In the genomic region with DNA sequence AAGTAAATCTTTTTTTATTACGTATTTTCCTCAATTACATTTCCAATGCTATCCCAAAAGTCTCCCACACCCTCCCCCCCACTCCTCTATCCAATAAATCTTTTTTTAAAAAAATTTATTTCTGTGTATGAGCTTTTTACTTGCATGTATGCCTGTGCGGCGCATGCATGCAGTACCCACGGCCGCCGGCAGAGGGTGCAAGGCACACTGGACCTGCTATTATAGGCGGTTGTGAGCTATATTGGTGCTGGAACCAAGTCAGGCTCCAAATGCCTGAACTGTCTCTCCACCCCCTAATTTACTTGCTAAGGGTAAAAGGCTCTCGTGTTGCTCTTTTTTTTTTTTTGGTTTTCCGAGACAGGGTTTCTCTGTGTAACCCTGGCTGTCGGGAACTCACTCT, we compare ENCODE assay signal across 10 mouse cellular contexts. TPM values are rescaled to one million over a fixed set of nuclear protein-coding genes. Genes with fewer than 3 reads are reported as not detected.
DNase-seq lines count a peak whose midpoint lies in the region; ATAC-seq and TF ChIP-seq lines count a peak whose summit lies in the region.
"Had no signal": no experiment of that assay in that cellular context is flagged by ENCODE, and none has a peak within 500 bp of the region (broad histone marks: within the 10 kb centered on the region; RNA-seq: fewer than 3 reads in every experiment).

No protein-coding gene starts in this region.

- no peaks in the 10 kb centered on the region for H3K36me3 ChIP-seq in hindbrain, embryonic 10.5 days
- H3K36me3 ChIP-seq in hindbrain, embryonic 12.5 days = no peaks in the 10 kb centered on the region
- no peaks in the 10 kb centered on the region for H3K36me3 ChIP-seq in E14TG2a.4 (ENCODE audit: insufficient read depth, low read length)
- H3K36me3 ChIP-seq: embryonic facial prominence, embryonic 15.5 days had no signal

- DNase-seq in hindbrain, embryonic 10.5 days (ENCODE audit: low spot score) = peak; percentile 79
- DNase-seq in c-Kit-negative CD71-positive TER-119-positive erythroid progenitor cells, embryonic 14.5 days (ENCODE audit: low read depth, low spot score) = peak; percentile 68
- peak; percentile 44 to 61 for DNase-seq in frontal cortex, postnatal 25 days (ENCODE audit: low spot score in 2 of 2)
- peak; percentile 57 to 62 for DNase-seq in layer of hippocampus, postnatal 14 days (ENCODE audit: low spot score in 2 of 2)
- peak; percentile 86 for DNase-seq in thymus, postnatal 14 days

- H3K4me1 ChIP-seq in hindbrain, embryonic 10.5 days (replicated peaks) = peaks cover 9% of the 10 kb centered on the region
- no peaks in the 10 kb centered on the region for H3K4me1 ChIP-seq in hindbrain, embryonic 12.5 days
- H3K4me1 ChIP-seq in E14TG2a.4 (replicated peaks; ENCODE audit: low read depth, low read length) = peaks cover 29% of the 10 kb centered on the region

- H3K4me2 ChIP-seq in hindbrain, embryonic 12.5 days (replicated peaks) = no peak overlapping the region
- H3K4me2 ChIP-seq: embryonic facial prominence, embryonic 15.5 days had no signal

- no peak for ATAC-seq in hindbrain, embryonic 12.5 days (ENCODE audit: low FRiP score)
- peak; percentile 49; the same call in 1 of the 2 replicates for ATAC-seq in neutrophil, adult 5-6 weeks (ENCODE audit: extremely low read depth, insufficient number of reproducible peaks, low FRiP score, poor library complexity, severe bottlenecking)

- H3K4me3 ChIP-seq in hindbrain, embryonic 10.5 days = no peak overlapping the region
- no peak overlapping the region for H3K4me3 ChIP-seq in hindbrain, embryonic 12.5 days
- no peak overlapping the region for H3K4me3 ChIP-seq in E14TG2a.4 (replicated peaks; ENCODE audit: low read length)
- H3K4me3 ChIP-seq: embryonic facial prominence, embryonic 15.5 days had no signal

- 24% methylated on average over 10 of the region's 10 CpGs for whole genome bisulfite sequencing in hindbrain, embryonic 10.5 days
- 28% methylated on average over 10 of the region's 10 CpGs for WGBS in hindbrain, embryonic 12.5 days

- H3K27me3 ChIP-seq in hindbrain, embryonic 10.5 days (ENCODE audit: insufficient read depth, poor library complexity, severe bottlenecking) = no peaks in the 10 kb centered on the region; the same call in 1 of the 2 replicates
- no peaks in the 10 kb centered on the region for H3K27me3 ChIP-seq in hindbrain, embryonic 12.5 days
- peaks cover 25% of the 10 kb centered on the region for H3K27me3 ChIP-seq in E14TG2a.4 (ENCODE audit: insufficient read depth, low read length)
- H3K27me3 ChIP-seq: embryonic facial prominence, embryonic 15.5 days had no signal

- H3K27ac ChIP-seq in hindbrain, embryonic 10.5 days = no peak overlapping the region
- no peak overlapping the region for H3K27ac ChIP-seq in hindbrain, embryonic 12.5 days
- H3K27ac ChIP-seq: embryonic facial prominence, embryonic 15.5 days had no signal

- H3K9me3 ChIP-seq in hindbrain, embryonic 10.5 days = no peaks in the 10 kb centered on the region
- H3K9me3 ChIP-seq in hindbrain, embryonic 12.5 days (replicated peaks) = no peaks in the 10 kb centered on the region
- H3K9me3 ChIP-seq in E14TG2a.4 (ENCODE audit: low read length) = no peaks in the 10 kb centered on the region
- H3K9me3 ChIP-seq: embryonic facial prominence, embryonic 15.5 days had no signal

- peak; percentile 92 for TF ChIP-seq CTCF in E14TG2a.4 (conservative IDR thresholded peaks at IDR 0.05; ENCODE audit: low read length)

- H3K9ac ChIP-seq in hindbrain, embryonic 12.5 days = no peak overlapping the region
- H3K9ac ChIP-seq: embryonic facial prominence, embryonic 15.5 days had no signal

RNA-seq across cellular contexts. Expression of gene Tmprss9, which starts 9.7 kb away (rescaled TPM):
- 0.04 and 0.14 TPM in 2 replicates for polyA plus RNA-seq in hindbrain, embryonic 10.5 days (2016; fragmentation: Nextera tagmentation; extraction: Ambion mirVana)
- 0.08 TPM in 2 replicates for polyA plus RNA-seq in hindbrain, embryonic 12.5 days (2016; fragmentation: Nextera tagmentation; extraction: Ambion mirVana)
- total RNA-seq in layer of hippocampus, postnatal 14 days (2021) = under 1 TPM; 0.38 to 0.44 TPM
- not detected in 2 replicates for total RNA-seq in neutrophil, adult 5-6 weeks (2017)
- polyA plus RNA-seq: lung, embryonic 16.5 days had no signal

RNA-seq across cellular contexts. Expression of gene Timm13, which starts 19.5 kb away (rescaled TPM):
- polyA plus RNA-seq in hindbrain, embryonic 10.5 days (2016; fragmentation: Nextera tagmentation; extraction: Ambion mirVana) = 374 and 391 TPM in 2 replicates
- 271 and 305 TPM in 2 replicates for polyA plus RNA-seq in hindbrain, embryonic 12.5 days (2016; fragmentation: Nextera tagmentation; extraction: Ambion mirVana)
- total RNA-seq in layer of hippocampus, postnatal 14 days (2021) = 100 to 1,000 TPM; 161 to 172 TPM
- total RNA-seq in neutrophil, adult 5-6 weeks (2017) = 15.1 and 23.1 TPM in 2 replicates

RNA-seq across cellular contexts. Expression of gene Sppl2b, which starts 26.2 kb away (rescaled TPM):
- 46.3 and 52.9 TPM in 2 replicates for polyA plus RNA-seq in hindbrain, embryonic 10.5 days (2016; fragmentation: Nextera tagmentation; extraction: Ambion mirVana)
- 56.6 and 58.8 TPM in 2 replicates for polyA plus RNA-seq in hindbrain, embryonic 12.5 days (2016; fragmentation: Nextera tagmentation; extraction: Ambion mirVana)
- 10 to 100 TPM; 71.2 to 71.4 TPM for total RNA-seq in layer of hippocampus, postnatal 14 days (2021)
- total RNA-seq in neutrophil, adult 5-6 weeks (2017) = 13.3 and 20.7 TPM in 2 replicates

RNA-seq across cellular contexts. Expression of gene Lsm7, which starts 26.3 kb away (rescaled TPM):
- polyA plus RNA-seq in hindbrain, embryonic 10.5 days (2016; fragmentation: Nextera tagmentation; extraction: Ambion mirVana) = 314 and 327 TPM in 2 replicates
- polyA plus RNA-seq in hindbrain, embryonic 12.5 days (2016; fragmentation: Nextera tagmentation; extraction: Ambion mirVana) = 214 and 250 TPM in 2 replicates
- 10 to 100 TPM; 47.7 to 50.5 TPM for total RNA-seq in layer of hippocampus, postnatal 14 days (2021)
- 50.7 and 60.8 TPM in 2 replicates for total RNA-seq in neutrophil, adult 5-6 weeks (2017)

RNA-seq across cellular contexts. Expression of gene Lmnb2, which starts 36.7 kb away (rescaled TPM):
- 65.8 and 78.4 TPM in 2 replicates for polyA plus RNA-seq in hindbrain, embryonic 10.5 days (2016; fragmentation: Nextera tagmentation; extraction: Ambion mirVana)
- polyA plus RNA-seq in hindbrain, embryonic 12.5 days (2016; fragmentation: Nextera tagmentation; extraction: Ambion mirVana) = 56.8 and 57.9 TPM in 2 replicates
- 10 to 100 TPM; 18.2 to 21.5 TPM for total RNA-seq in layer of hippocampus, postnatal 14 days (2021)
- total RNA-seq in neutrophil, adult 5-6 weeks (2017) = 8.0 and 11.8 TPM in 2 replicates
